Mouse (Mus musculus): ENCODE results near the gene Runx1. TPM values are rescaled to one million over a fixed set of nuclear protein-coding genes. Genes with fewer than 3 reads are reported as not detected.

Gene Runx1
- polyA plus RNA-seq, 1 experiment, result 87.4 TPM

DNA sequence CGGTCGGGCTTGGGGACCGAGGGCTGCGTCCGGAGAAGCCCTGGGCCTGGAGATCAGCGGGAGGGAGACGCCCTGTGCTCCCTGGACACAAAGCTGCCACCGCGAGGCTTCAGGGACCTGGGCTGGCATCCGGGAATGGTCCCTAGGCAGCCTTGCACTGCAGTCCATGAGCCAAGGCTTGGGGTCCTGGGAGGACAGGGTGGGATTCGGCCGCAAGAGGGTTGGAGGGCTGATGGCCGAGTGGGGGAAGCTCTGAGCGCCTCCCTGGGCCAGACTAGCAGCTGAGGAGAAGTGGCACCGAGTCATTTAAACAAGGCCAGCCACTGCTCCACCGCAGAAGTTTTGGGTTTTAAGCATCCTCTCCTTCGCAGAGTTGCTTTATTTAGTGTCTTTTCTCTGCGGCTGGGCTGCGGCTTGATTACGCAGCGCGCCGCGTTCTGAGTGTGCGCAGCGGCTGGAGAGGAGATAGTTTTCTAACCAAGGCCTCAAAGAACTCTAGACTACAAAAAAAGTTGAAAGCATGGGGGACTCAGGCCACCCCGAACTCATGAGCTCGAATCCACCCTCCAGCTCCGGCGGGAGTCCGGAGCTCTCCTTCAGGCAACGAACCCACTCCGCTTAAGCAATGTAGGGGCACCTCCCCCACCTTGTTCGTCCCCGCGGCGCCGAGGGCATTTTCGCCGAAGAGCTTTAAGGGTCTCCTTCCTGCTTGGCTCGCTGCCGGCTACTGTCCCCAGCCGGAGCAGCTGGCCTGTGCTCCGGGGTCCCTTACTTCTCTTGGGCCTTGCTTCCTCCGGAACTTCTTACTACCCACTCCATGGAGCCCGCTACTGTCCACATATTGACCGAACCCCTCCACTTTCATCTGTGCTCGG is 128.0 kb downstream of the Runx1 start:
- Histone ChIP-seq H3K36me3 (ENCODE audit: control insufficient read depth, insufficient read depth, low read length) (no peaks in the 10 kb centered on the region), H3K27me3 (ENCODE audit: control insufficient read depth, insufficient read depth, low read length) (no peaks in the 10 kb centered on the region), H3K4me3 (ENCODE audit: control insufficient read depth, insufficient read depth, low read length) (peak overlapping the region; percentile 65), H3K4me1 (replicated peaks; ENCODE audit: control insufficient read depth, insufficient read depth, low read length) (peaks cover 31% of the 10 kb centered on the region), H3K27ac (ENCODE audit: control insufficient read depth, insufficient read depth, low read length) (peak overlapping the region; percentile 72)
- TF ChIP-seq POLR2A (IDR thresholded peaks at IDR 0.05; ENCODE audit: control insufficient read depth, extremely low read depth, insufficient read depth, low read length, poor library complexity), result no peak
- no peak for TF ChIP-seq CTCF (IDR thresholded peaks at IDR 0.05; ENCODE audit: borderline replicate concordance, control insufficient read depth, extremely low read depth, insufficient read depth, low read length, poor library complexity)
- DNase-seq, result peak; percentile 67
- 4% methylated on average over 48 of the region's 48 CpGs for WGBS

- peak; percentile 74 for DNase-seq
- H3K36me3 ChIP-seq (ENCODE audit: control insufficient read depth, insufficient read depth, low read length), result no peaks in the 10 kb centered on the region
- H3K27ac ChIP-seq (ENCODE audit: control insufficient read depth, insufficient read depth, low read length), result peak overlapping the region; percentile 72
- H3K4me3 ChIP-seq (ENCODE audit: control insufficient read depth, insufficient read depth, low read length), result peak overlapping the region; percentile 65
- H3K27me3 ChIP-seq (ENCODE audit: control insufficient read depth, insufficient read depth, low read length), result no peaks in the 10 kb centered on the region
- TF ChIP-seq CTCF (IDR thresholded peaks at IDR 0.05; ENCODE audit: borderline replicate concordance, control insufficient read depth, extremely low read depth, insufficient read depth, low read length, poor library complexity), result no peak
- peak; percentile 44; the same call in 1 of the 2 replicates for TF ChIP-seq POLR2A (IDR thresholded peaks at IDR 0.05; ENCODE audit: control insufficient read depth, extremely low read depth, insufficient read depth, low read length, poor library complexity)
- WGBS, result 2% methylated on average over 53 of the region's 53 CpGs
- H3K4me1 ChIP-seq (replicated peaks; ENCODE audit: control insufficient read depth, insufficient read depth, low read length), result peaks cover 31% of the 10 kb centered on the region
These were observed 128.7 kb downstream of the Runx1 start for GRCm38 (mm10) chr16:92697227-92697736.

DNA sequence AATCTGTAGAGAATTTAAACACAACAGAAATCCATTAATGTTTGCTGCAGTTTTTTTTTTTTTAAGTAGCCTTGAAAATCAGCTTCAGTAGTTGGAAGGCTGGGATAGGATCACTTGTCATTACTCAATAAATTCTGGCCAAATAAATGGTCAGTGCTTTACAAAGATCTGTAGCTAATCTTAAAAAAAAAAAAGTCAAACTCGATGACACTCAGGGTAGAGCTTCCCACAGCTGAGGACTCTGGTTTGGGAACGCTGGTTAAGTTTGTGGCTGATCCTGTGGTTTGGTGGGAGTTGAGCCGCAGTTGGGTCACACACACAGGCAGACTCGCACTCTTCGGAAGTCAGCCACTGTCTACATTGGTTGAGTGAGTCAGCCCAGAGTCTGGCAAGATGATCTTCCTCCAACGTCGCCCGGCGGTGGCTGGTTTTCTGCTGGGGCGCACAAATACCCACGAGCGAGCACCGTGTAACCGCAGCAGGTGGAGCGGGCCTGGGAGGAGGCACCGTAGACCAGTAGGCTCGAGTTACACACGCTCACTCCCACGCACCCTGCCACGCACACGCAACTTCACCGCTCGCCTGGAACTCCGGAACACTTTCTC is 129.4 kb downstream of the Runx1 start:
- WGBS, result under 1% methylated on average over 24 of the region's 24 CpGs

DNA sequence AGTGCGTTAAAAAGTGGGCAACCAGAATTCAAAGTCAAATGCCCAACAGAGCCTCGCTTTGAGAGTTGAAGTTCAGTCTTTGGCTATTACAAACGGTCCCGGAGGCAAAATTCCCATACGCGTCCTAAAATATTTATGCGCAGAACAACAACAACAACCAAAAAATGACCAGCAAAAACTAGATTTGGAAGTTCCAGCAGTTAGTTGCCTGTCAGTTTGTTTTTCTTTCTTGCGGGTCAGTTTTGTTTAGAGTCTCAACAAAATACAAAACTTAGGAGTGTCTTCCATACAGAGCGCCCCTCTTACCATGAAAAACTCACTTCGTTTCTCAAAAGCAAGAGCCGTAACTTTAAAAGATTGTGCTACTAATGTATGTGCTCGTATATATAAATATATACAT is 130.0 kb downstream of the Runx1 start:
- 85% methylated on average over 12 of the region's 12 CpGs for WGBS
- TF ChIP-seq POLR2A (IDR thresholded peaks at IDR 0.05; ENCODE audit: control insufficient read depth, extremely low read depth, insufficient read depth, low read length, poor library complexity) (no peak), CTCF (IDR thresholded peaks at IDR 0.05; ENCODE audit: borderline replicate concordance, control insufficient read depth, extremely low read depth, insufficient read depth, low read length, poor library complexity) (no peak)
- H3K4me3 ChIP-seq (ENCODE audit: control insufficient read depth, insufficient read depth, low read length), result peak overlapping the region; percentile 12; the same call in 1 of the 2 replicates
- no peaks in the 10 kb centered on the region for H3K27me3 ChIP-seq (ENCODE audit: control insufficient read depth, insufficient read depth, low read length)
- no peak overlapping the region for H3K27ac ChIP-seq (ENCODE audit: control insufficient read depth, insufficient read depth, low read length)
- H3K36me3 ChIP-seq (ENCODE audit: control insufficient read depth, insufficient read depth, low read length), result 0 out of 2 replicates have a peak, but pooled peaks cover 3% of the 10 kb centered on the region
- DNase-seq, result no peak
- peaks cover 31% of the 10 kb centered on the region for H3K4me1 ChIP-seq (replicated peaks; ENCODE audit: control insufficient read depth, insufficient read depth, low read length)

More for the DNA sequence above, 129.4 kb downstream of the Runx1 start:
- Histone ChIP-seq H3K4me1 (replicated peaks; ENCODE audit: control insufficient read depth, insufficient read depth, low read length) (peaks cover 31% of the 10 kb centered on the region), H3K27ac (ENCODE audit: control insufficient read depth, insufficient read depth, low read length) (no peak overlapping the region), H3K27me3 (ENCODE audit: control insufficient read depth, insufficient read depth, low read length) (no peaks in the 10 kb centered on the region), H3K36me3 (ENCODE audit: control insufficient read depth, insufficient read depth, low read length) (0 out of 2 replicates have a peak, but pooled peaks cover 2% of the 10 kb centered on the region), H3K4me3 (ENCODE audit: control insufficient read depth, insufficient read depth, low read length) (peak overlapping the region; percentile 65)
- no peak for TF ChIP-seq POLR2A (IDR thresholded peaks at IDR 0.05; ENCODE audit: control insufficient read depth, extremely low read depth, insufficient read depth, low read length, poor library complexity)
- no peak for TF ChIP-seq CTCF (IDR thresholded peaks at IDR 0.05; ENCODE audit: borderline replicate concordance, control insufficient read depth, extremely low read depth, insufficient read depth, low read length, poor library complexity)
- DNase-seq, result peak; percentile 69

DNA sequence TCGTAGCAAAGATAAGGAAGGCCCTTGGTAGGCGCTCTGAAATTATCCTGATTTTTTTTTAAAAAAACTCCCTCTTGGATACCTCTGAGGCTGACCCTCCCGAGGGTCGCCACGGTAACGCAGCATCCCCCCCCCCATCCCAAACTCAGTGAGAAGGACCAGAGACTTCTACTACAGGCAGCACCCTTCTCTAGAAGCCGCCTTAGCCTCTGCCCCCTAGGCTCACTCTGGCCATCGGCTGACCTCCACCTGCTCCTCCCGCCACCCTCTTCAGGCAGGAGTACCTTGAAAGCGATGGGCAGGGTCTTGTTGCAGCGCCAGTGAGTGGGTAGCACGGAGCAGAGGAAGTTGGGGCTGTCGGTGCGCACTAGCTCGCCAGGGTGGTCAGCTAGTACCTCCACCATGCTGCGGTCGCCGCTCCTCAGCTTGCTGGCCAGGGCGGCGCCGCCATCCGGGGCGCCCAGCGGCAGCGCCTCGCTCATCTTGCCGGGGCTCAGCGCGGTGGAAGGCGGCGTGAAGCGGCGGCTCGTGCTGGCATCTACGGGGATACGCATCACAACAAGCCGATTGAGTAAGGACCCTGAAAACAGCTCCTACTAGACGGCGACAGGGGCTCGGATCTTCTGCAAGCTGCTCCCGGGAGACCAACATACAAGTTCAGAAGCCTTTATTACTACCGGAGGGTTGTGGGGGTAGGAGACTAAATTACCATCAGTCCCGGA is 130.6 kb downstream of the Runx1 start:
- H3K4me3 ChIP-seq (ENCODE audit: control insufficient read depth, insufficient read depth, low read length), result peak overlapping the region; percentile 12; the same call in 1 of the 2 replicates
- TF ChIP-seq POLR2A (IDR thresholded peaks at IDR 0.05; ENCODE audit: control insufficient read depth, extremely low read depth, insufficient read depth, low read length, poor library complexity) (no peak), CTCF (IDR thresholded peaks at IDR 0.05; ENCODE audit: borderline replicate concordance, control insufficient read depth, extremely low read depth, insufficient read depth, low read length, poor library complexity) (no peak)
- WGBS, result 90% methylated on average over 43 of the region's 43 CpGs
- H3K27ac ChIP-seq (ENCODE audit: control insufficient read depth, insufficient read depth, low read length), result no peak overlapping the region
- no peak for DNase-seq
- peaks cover 31% of the 10 kb centered on the region for H3K4me1 ChIP-seq (replicated peaks; ENCODE audit: control insufficient read depth, insufficient read depth, low read length)
- no peaks in the 10 kb centered on the region for H3K27me3 ChIP-seq (ENCODE audit: control insufficient read depth, insufficient read depth, low read length)
- peaks cover 9% of the 10 kb centered on the region for H3K36me3 ChIP-seq (ENCODE audit: control insufficient read depth, insufficient read depth, low read length)
